Mouse (Mus musculus): Measurements from ENCODE around the gene Acta2. TPM values are rescaled to one million over a fixed set of nuclear protein-coding genes. Genes with fewer than 3 reads are reported as not detected.

Acta2 gene
- total RNA-seq, 1 experiment from 2014 or later, result not detected

DNA sequence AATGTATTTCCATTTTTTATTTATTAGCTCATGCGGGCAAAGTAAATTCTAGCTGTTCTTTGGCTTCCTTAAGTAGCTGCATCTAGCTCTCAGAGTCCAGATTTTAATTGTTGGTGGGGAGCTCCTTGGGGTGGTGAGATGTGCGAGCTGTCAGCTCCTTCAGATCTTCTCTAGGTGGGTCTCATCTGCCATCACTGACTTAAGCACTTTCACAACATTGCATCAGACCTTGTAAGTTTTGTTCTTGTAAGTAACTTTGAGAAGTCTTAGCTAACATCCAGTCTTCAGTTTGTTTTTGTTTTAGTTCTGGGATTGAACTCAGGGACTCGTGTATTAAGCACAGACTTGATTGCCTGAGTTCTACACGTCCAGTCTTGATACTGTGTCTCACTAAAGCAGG, 56.5 kb downstream of the Acta2 start:
- no peak for ATAC-seq (replicated peaks; ENCODE audit: insufficient number of reproducible peaks, low FRiP score, low TSS enrichment, poor library complexity, severe bottlenecking)

GRCm38 (mm10) chr19:34198066-34198465, 57.3 kb downstream of the Acta2 start:
- ATAC-seq (replicated peaks; ENCODE audit: insufficient number of reproducible peaks, low FRiP score, low TSS enrichment, poor library complexity, severe bottlenecking), result no peak

- no peak for ATAC-seq (replicated peaks; ENCODE audit: insufficient number of reproducible peaks, low FRiP score, low TSS enrichment, poor library complexity, severe bottlenecking)
Measured at GRCm38 (mm10) chr19:34195031-34195430, 60.4 kb downstream of the Acta2 start.

DNA sequence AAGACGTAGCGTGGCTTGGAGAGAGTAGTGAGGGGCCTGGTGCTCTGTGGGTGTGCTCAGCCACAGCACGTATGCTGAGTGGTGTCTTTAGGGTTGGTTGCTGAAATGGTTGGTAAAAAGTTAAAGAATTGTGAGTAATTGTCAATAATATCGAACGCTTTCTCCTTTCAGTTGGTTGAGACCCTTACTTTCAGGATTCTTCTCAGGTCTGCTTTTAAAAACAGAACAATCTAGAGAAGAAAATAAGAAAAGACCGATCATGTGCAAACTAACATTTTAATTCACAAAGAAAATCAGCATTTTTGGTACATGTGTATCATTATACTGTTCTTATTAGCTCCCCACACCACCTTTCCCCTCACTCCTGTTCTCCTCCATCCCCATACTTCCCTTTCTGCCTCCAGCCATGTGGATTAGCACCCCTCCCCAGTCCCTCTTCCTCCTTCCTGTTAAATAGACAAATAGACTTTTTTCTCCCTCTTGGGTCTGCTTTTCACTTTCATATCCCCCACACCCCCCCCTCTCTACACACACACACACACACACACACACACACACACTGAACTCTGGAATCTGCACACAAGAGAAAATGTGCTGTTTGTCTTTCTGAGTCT, 61.2 kb downstream of the Acta2 start:
- ATAC-seq (replicated peaks; ENCODE audit: insufficient number of reproducible peaks, low FRiP score, low TSS enrichment, poor library complexity, severe bottlenecking), result 0 out of 2 replicates have a peak, but pooled peaks have one; percentile 37

DNA sequence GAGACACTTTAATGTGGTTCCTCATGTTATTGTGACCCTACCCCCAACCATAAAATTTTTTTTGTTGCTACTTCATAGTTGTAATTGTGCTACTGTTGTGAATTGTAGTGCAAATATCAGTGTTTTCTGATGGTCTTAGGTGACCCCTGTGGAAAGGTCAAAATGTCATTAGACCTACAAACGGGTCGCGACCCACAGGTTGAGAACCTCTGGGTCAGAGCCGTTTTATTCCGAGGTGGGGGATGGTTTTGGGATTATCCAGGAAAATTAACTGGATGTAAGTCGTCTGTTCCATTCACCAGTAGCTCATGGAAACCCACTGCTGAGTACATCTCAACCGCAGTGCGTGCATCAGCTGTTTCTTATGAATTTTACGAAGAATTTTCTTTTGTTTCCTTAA, 61.7 kb downstream of the Acta2 start:
- ATAC-seq (replicated peaks; ENCODE audit: insufficient number of reproducible peaks, low FRiP score, low TSS enrichment, poor library complexity, severe bottlenecking), result no peak

GRCm38 (mm10) chr19:34193149-34193548, 62.2 kb downstream of the Acta2 start:
- no peak for ATAC-seq (replicated peaks; ENCODE audit: insufficient number of reproducible peaks, low FRiP score, low TSS enrichment, poor library complexity, severe bottlenecking)

GRCm38 (mm10) chr19:34192008-34192963, 63.1 kb downstream of the Acta2 start, which contains the start of gene Stambpl1:
Gene Stambpl1 (plus strand): TSS chr19:34192229.
- peak; percentile 68 for ATAC-seq (replicated peaks; ENCODE audit: insufficient number of reproducible peaks, low FRiP score, low TSS enrichment, poor library complexity, severe bottlenecking)

- no peak for ATAC-seq (replicated peaks; ENCODE audit: insufficient number of reproducible peaks, low FRiP score, low TSS enrichment, poor library complexity, severe bottlenecking)
Measured at GRCm38 (mm10) chr19:34191645-34192007, 63.8 kb downstream of the Acta2 start.

Other genes with a start within 250 kb of the Acta2 start
- gene Lipk, start 247.3 kb downstream of the Acta2 start, total RNA-seq (2017), result not detected in 3 replicates
- not detected in 3 replicates for gene Lipn, start 188.2 kb downstream of the Acta2 start, total RNA-seq (2017)
- gene Lipm, start 154.7 kb downstream of the Acta2 start, total RNA-seq (2017), result not detected in 3 replicates
- gene Ankrd22, start 89.5 kb downstream of the Acta2 start, total RNA-seq (2017), result not detected in 3 replicates
- 9.1 to 16.7 TPM (median 14.9 TPM) in 3 replicates for gene Stambpl1, start 63.4 kb downstream of the Acta2 start, total RNA-seq (2017)
- 13.9 to 25.4 TPM (median 24.3 TPM) in 3 replicates for gene Fas, start 35.1 kb upstream of the Acta2 start, total RNA-seq (2017)
- gene Ch25h, start 219.6 kb upstream of the Acta2 start, total RNA-seq (2017), result not detected in 3 replicates